Mouse (Mus musculus): ENCODE measurements around the gene C330007P06Rik. TPM values are rescaled to one million over a fixed set of nuclear protein-coding genes. Genes with fewer than 3 reads are reported as not detected.
A peak's percentile ranks its signal among the peaks of the same experiment; 100 is the strongest.

Gene C330007P06Rik
- polyA plus RNA-seq, 1 experiment from 2014 or later = 23.9 TPM

DNA sequence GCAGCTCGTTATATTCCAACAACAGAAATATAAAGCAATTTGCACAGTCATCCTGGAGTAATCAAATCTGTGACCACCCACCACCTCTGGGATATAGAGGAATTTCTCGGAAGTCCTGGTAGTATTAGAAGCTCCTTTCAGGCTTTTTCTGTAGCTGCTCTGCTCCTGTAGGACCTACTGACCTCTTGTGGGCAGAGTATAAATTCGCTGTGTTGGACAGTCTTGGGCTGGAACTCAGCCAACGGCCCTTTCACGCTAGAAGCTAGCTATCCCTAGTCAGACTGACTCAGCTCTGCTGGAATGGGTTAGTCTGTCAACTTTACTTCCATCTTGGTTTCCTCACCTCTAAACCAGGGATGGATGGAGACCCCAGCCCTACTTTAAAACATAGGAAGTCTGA is 43.6 kb downstream of the C330007P06Rik start:
- 37% methylated on average over 5 of the region's 5 CpGs for WGBS
- Histone ChIP-seq H3K9me3 (no peaks in the 10 kb centered on the region), H3K4me1 (replicated peaks) (peaks cover 4% of the 10 kb centered on the region; the same call in 1 of the 2 replicates), H3K4me3 (no peak overlapping the region), H3K9ac (no peak overlapping the region), H3K36me3 (no peaks in the 10 kb centered on the region), H3K27me3 (no peaks in the 10 kb centered on the region), H3K4me2 (no peak overlapping the region), H3K27ac (replicated peaks) (no peak overlapping the region)
- ATAC-seq (ENCODE audit: low read depth) = no peak

DNA sequence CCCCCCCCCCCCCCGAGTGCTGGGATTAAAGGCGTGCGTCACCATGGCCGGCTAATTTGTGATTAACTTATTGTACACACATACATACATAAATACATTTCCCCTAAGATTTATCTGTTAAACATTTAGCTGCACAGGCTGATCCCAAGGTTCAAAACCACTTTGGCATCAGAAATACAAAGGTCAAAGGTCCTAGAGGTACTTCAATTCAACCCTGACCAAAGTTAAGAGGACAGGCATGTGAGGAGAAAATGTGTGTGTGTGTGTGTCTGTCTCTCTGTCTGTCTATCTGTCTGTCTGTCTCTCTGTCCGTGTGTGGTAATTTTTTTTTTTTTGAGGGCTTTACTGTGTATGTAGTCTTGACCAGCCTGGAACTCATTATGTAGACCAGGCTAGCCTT is 47.0 kb downstream of the C330007P06Rik start:
- no peaks in the 10 kb centered on the region for H3K27me3 ChIP-seq
- H3K4me1 ChIP-seq (replicated peaks) = no peaks in the 10 kb centered on the region
- H3K27ac ChIP-seq (replicated peaks) = no peak overlapping the region
- no peak for ATAC-seq (ENCODE audit: low read depth)
- 97% methylated on average over 4 of the region's 5 CpGs for WGBS
- no peaks in the 10 kb centered on the region for H3K9me3 ChIP-seq
- H3K4me3 ChIP-seq = no peak overlapping the region
- H3K4me2 ChIP-seq = no peak overlapping the region
- no peak overlapping the region for H3K9ac ChIP-seq
- no peaks in the 10 kb centered on the region for H3K36me3 ChIP-seq

- H3K9ac ChIP-seq = no peak overlapping the region
- H3K9me3 ChIP-seq = no peaks in the 10 kb centered on the region
- H3K27ac ChIP-seq (replicated peaks) = no peak overlapping the region
- 56% methylated on average over 2 of the region's 2 CpGs for WGBS
- no peaks in the 10 kb centered on the region for H3K4me1 ChIP-seq (replicated peaks)
- ATAC-seq (ENCODE audit: low read depth) = no peak
- no peaks in the 10 kb centered on the region for H3K36me3 ChIP-seq
- H3K4me2 ChIP-seq = no peak overlapping the region
- no peak overlapping the region for H3K4me3 ChIP-seq
- no peaks in the 10 kb centered on the region for H3K27me3 ChIP-seq
Observed at GRCm38 (mm10) chrX:36825032-36825431, 48.9 kb downstream of the C330007P06Rik start.

- no peaks in the 10 kb centered on the region for H3K27me3 ChIP-seq
- no peak overlapping the region for H3K4me2 ChIP-seq
- H3K9ac ChIP-seq = no peak overlapping the region
- WGBS = 86% methylated on average over 10 of the region's 10 CpGs
- H3K4me1 ChIP-seq (replicated peaks) = no peaks in the 10 kb centered on the region
- H3K9me3 ChIP-seq = no peaks in the 10 kb centered on the region
- H3K27ac ChIP-seq (replicated peaks) = no peak overlapping the region
- no peaks in the 10 kb centered on the region for H3K36me3 ChIP-seq
- no peak overlapping the region for H3K4me3 ChIP-seq
- ATAC-seq (ENCODE audit: low read depth) = no peak
Observed at GRCm38 (mm10) chrX:36823932-36824711, 49.8 kb downstream of the C330007P06Rik start.

DNA sequence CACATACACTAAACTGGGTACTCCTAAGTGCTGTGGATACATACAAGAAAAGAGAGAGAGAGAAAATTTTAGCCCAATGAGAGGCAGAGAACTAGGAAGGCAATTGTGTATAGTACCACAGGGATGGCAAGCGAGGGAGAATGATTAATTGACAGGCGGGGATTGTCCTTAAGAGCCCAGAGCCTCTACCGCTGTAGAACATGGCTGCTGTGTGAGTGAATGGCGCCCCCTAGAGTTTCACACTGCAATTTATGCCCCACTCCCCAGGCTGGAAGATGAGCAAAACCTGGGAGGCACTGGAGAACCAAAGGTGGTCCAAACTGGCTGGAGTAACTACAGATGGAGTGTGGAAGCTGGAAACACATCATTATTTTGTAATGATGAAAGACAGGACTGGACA is 53.7 kb downstream of the C330007P06Rik start:
- 9% methylated on average over 4 of the region's 4 CpGs for WGBS
- Histone ChIP-seq H3K27me3 (no peaks in the 10 kb centered on the region), H3K36me3 (no peaks in the 10 kb centered on the region), H3K27ac (replicated peaks) (no peak overlapping the region), H3K4me1 (replicated peaks) (peaks cover 13% of the 10 kb centered on the region; the same call in 1 of the 2 replicates), H3K4me3 (no peak overlapping the region), H3K9ac (no peak overlapping the region), H3K4me2 (no peak overlapping the region), H3K9me3 (no peaks in the 10 kb centered on the region)
- ATAC-seq (ENCODE audit: low read depth) = peak; percentile 55; the same call in 1 of the 2 replicates

DNA sequence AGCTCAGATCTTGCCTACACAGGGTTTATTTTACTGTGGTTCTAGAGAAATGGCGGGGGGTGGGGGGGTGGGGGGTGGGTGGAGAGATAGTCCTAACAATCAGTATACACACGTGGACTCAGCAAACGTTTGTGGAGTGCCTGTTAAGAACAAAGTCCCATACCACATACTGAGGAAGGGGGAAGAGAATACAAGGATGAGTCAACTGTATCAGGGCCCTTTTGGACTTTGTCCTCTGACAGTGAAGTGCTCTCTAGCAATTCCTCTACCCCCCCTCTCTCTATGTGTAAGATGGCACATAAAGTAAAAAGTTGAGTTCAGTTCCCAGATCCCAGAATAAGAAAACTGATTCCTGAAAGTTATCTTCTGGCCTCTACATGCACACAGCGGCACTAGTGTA is 54.3 kb downstream of the C330007P06Rik start:
- no peak for ATAC-seq (ENCODE audit: low read depth)
- Histone ChIP-seq H3K4me3 (no peak overlapping the region), H3K9me3 (no peaks in the 10 kb centered on the region), H3K9ac (no peak overlapping the region), H3K4me2 (no peak overlapping the region), H3K36me3 (no peaks in the 10 kb centered on the region), H3K4me1 (replicated peaks) (peaks cover 13% of the 10 kb centered on the region; the same call in 1 of the 2 replicates), H3K27ac (replicated peaks) (no peak overlapping the region), H3K27me3 (no peaks in the 10 kb centered on the region)
- WGBS = 56% methylated on average over 4 of the region's 4 CpGs

DNA sequence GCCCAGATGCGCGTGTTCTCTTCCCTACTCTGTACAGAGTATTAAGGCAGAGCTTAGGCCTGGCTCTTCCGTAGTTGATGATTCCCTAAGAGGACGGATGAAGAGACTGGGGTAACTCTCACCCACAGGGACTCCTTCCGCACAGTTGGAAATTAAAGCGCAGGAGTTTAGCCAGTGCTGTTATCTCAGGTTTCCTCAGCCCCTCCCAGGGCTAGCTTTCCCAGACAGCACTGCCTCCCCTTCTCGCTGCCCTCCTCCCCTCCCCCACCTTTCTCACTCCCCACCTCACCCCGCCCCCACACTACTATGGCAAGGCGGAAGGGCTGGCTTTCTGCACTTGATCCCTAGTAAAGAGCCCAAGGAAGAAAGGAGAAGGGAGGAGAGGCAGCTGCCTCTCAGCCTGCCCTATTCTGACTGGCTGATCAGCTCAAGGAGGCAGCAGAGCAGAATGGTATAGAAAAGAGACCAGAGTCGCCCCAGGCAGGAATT is 56.9 kb downstream of the C330007P06Rik start:
- H3K27me3 ChIP-seq = no peaks in the 10 kb centered on the region
- peaks cover 13% of the 10 kb centered on the region; the same call in 1 of the 2 replicates for H3K4me1 ChIP-seq (replicated peaks)
- peak; percentile 75 for ATAC-seq (ENCODE audit: low read depth)
- peak overlapping the region; percentile 46 for H3K4me2 ChIP-seq
- 11% methylated on average over 10 of the region's 10 CpGs for WGBS
- no peaks in the 10 kb centered on the region for H3K36me3 ChIP-seq
- peak overlapping the region; percentile 52; the same call in 1 of the 2 replicates for H3K9ac ChIP-seq
- H3K27ac ChIP-seq (replicated peaks) = peak overlapping the region; percentile 88
- H3K4me3 ChIP-seq = peak overlapping the region; percentile 8; the same call in 1 of the 2 replicates
- H3K9me3 ChIP-seq = no peaks in the 10 kb centered on the region

GRCm38 (mm10) chrX:36816368-36816899 is 57.5 kb downstream of the C330007P06Rik start:
- Histone ChIP-seq H3K4me3 (peak overlapping the region; percentile 8; the same call in 1 of the 2 replicates), H3K9me3 (no peaks in the 10 kb centered on the region), H3K27me3 (no peaks in the 10 kb centered on the region), H3K27ac (replicated peaks) (peak overlapping the region; percentile 88), H3K9ac (0 out of 2 replicates have a peak overlapping the region, but pooled peaks have one; percentile 52), H3K4me2 (peak overlapping the region; percentile 46), H3K36me3 (no peaks in the 10 kb centered on the region), H3K4me1 (replicated peaks) (peaks cover 13% of the 10 kb centered on the region; the same call in 1 of the 2 replicates)
- WGBS = 32% methylated on average over 8 of the region's 8 CpGs
- peak; percentile 45 for ATAC-seq (ENCODE audit: low read depth)

DNA sequence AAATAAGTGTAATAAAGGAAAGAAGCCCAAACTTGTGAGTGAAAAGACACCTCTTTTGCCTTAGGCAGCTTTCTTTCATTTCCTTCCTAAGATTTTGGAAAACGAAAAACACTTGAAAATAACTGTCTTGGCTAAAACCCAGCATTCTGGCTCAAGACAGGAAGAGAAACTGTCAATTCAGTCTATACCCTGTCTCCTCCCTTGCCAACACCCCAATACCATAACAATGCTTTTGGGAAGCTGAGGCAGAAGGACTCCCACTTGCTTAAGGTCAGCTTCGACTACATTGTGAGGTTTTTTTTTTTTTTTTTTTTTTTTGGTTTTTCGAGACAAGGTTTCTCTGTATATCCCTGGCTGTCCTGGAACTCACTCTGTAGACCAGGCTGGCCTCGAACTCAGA is 58.5 kb downstream of the C330007P06Rik start:
- no peaks in the 10 kb centered on the region for H3K9me3 ChIP-seq
- ATAC-seq (ENCODE audit: low read depth) = no peak
- H3K36me3 ChIP-seq = no peaks in the 10 kb centered on the region
- H3K27me3 ChIP-seq = no peaks in the 10 kb centered on the region
- H3K27ac ChIP-seq (replicated peaks) = no peak overlapping the region
- H3K9ac ChIP-seq = no peak overlapping the region
- WGBS = 79% methylated on average over 3 of the region's 4 CpGs
- H3K4me1 ChIP-seq (replicated peaks) = peaks cover 13% of the 10 kb centered on the region; the same call in 1 of the 2 replicates
- no peak overlapping the region for H3K4me3 ChIP-seq
- H3K4me2 ChIP-seq = no peak overlapping the region

- Histone ChIP-seq H3K4me3 (no peak overlapping the region), H3K9me3 (no peaks in the 10 kb centered on the region), H3K27ac (replicated peaks) (no peak overlapping the region), H3K27me3 (no peaks in the 10 kb centered on the region), H3K36me3 (no peaks in the 10 kb centered on the region), H3K4me2 (no peak overlapping the region), H3K9ac (no peak overlapping the region), H3K4me1 (replicated peaks) (peaks cover 13% of the 10 kb centered on the region; the same call in 1 of the 2 replicates)
- 86% methylated on average over 4 of the region's 4 CpGs for WGBS
- ATAC-seq (ENCODE audit: low read depth) = no peak
Observed at GRCm38 (mm10) chrX:36815022-36815421, 58.9 kb downstream of the C330007P06Rik start.

GRCm38 (mm10) chrX:36814161-36814836 is 59.6 kb downstream of the C330007P06Rik start:
- no peak for ATAC-seq (ENCODE audit: low read depth)
- H3K4me3 ChIP-seq = no peak overlapping the region
- H3K4me2 ChIP-seq = no peak overlapping the region
- 72% methylated on average over 8 of the region's 8 CpGs for WGBS
- no peaks in the 10 kb centered on the region for H3K27me3 ChIP-seq
- no peak overlapping the region for H3K27ac ChIP-seq (replicated peaks)
- H3K4me1 ChIP-seq (replicated peaks) = peaks cover 13% of the 10 kb centered on the region; the same call in 1 of the 2 replicates
- no peaks in the 10 kb centered on the region for H3K9me3 ChIP-seq
- H3K36me3 ChIP-seq = no peaks in the 10 kb centered on the region
- no peak overlapping the region for H3K9ac ChIP-seq

DNA sequence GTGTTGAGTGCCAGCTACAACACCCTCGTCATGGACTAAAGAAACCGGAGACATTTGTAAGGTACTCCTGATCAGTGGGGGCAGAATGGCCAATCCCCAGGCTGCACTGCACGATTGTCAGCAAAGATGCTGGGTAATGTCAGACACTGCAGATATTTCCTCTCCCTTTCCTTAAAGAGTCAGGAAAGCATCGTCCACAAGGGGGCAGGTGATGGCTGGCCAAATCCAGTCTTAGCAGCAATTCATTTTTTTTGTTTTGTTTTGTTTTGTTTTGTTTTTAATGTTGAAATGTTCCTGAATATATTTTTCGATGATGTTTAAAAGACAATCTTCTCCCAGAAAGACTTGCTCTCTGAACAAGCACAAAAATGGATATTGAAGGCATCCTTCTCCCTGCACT is 62.5 kb downstream of the C330007P06Rik start:
- no peak for ATAC-seq (ENCODE audit: low read depth)
- H3K9ac ChIP-seq = no peak overlapping the region
- no peaks in the 10 kb centered on the region for H3K27me3 ChIP-seq
- no peak overlapping the region for H3K4me2 ChIP-seq
- peaks cover 12% of the 10 kb centered on the region for H3K4me1 ChIP-seq (replicated peaks)
- H3K4me3 ChIP-seq = no peak overlapping the region
- WGBS = 56% methylated on average over 5 of the region's 5 CpGs
- H3K9me3 ChIP-seq = no peaks in the 10 kb centered on the region
- H3K36me3 ChIP-seq = no peaks in the 10 kb centered on the region
- H3K27ac ChIP-seq (replicated peaks) = no peak overlapping the region
